Mouse (Mus musculus): Measurements from ENCODE around the gene Lactb. TPM values are rescaled to one million over a fixed set of nuclear protein-coding genes. Genes with fewer than 3 reads are reported as not detected.

Lactb gene
- polyA plus RNA-seq, 1 experiment from 2014 or later = 16.0 TPM

GRCm38 (mm10) chr9:66907746-66908397, 67.4 kb downstream of the Lactb start:
- WGBS = 86% methylated on average over 5 of the region's 5 CpGs
- Histone ChIP-seq H3K4me1 (ENCODE audit: insufficient read depth, low read length) (0 out of 2 replicates have a peak, but pooled peaks cover 3% of the 10 kb centered on the region), H3K4me2 (replicated peaks; ENCODE audit: low read depth, low read length) (no peak overlapping the region), H3K9ac (replicated peaks; ENCODE audit: low read length) (no peak overlapping the region), H3K27me3 (ENCODE audit: insufficient read depth, low read length) (no peaks in the 10 kb centered on the region), H3K9me3 (ENCODE audit: low read length) (no peaks in the 10 kb centered on the region), H3K27ac (ENCODE audit: low read length) (no peak overlapping the region), H3K36me3 (ENCODE audit: insufficient read depth, low read length) (no peaks in the 10 kb centered on the region), H3K4me3 (ENCODE audit: low read length) (no peak overlapping the region)
- no peak for ATAC-seq (ENCODE audit: low FRiP score, low TSS enrichment)

DNA sequence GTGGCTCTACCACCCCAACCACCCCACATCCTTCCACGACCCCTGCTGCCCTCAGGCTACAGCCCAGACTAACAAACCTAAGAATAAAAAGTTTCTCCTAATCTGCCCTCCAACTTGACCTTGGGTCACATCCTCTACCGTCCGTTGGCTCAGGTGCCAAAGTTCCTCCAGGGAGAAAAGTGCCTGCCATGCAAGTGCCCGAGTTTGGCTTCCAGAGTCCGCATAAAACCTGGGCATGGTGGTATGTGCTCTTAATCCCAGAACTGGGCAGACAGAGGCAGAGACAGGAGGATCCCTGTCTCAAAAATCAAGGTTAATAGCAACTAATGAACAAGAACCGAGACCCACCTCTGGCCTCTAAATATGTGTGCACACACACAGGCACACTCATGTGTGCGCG, 68.2 kb downstream of the Lactb start:
- H3K9ac ChIP-seq (replicated peaks; ENCODE audit: low read length) = no peak overlapping the region
- 0 out of 2 replicates have a peak, but pooled peaks cover 3% of the 10 kb centered on the region for H3K4me1 ChIP-seq (ENCODE audit: insufficient read depth, low read length)
- H3K4me3 ChIP-seq (ENCODE audit: low read length) = no peak overlapping the region
- no peak for ATAC-seq (ENCODE audit: low FRiP score, low TSS enrichment)
- H3K4me2 ChIP-seq (replicated peaks; ENCODE audit: low read depth, low read length) = no peak overlapping the region
- 88% methylated on average over 8 of the region's 8 CpGs for WGBS
- H3K36me3 ChIP-seq (ENCODE audit: insufficient read depth, low read length) = no peaks in the 10 kb centered on the region
- H3K9me3 ChIP-seq (ENCODE audit: low read length) = no peaks in the 10 kb centered on the region
- no peaks in the 10 kb centered on the region for H3K27me3 ChIP-seq (ENCODE audit: insufficient read depth, low read length)
- H3K27ac ChIP-seq (ENCODE audit: low read length) = no peak overlapping the region

GRCm38 (mm10) chr9:66905990-66906389, 69.3 kb downstream of the Lactb start:
- H3K36me3 ChIP-seq (ENCODE audit: insufficient read depth, low read length) = no peaks in the 10 kb centered on the region
- H3K9me3 ChIP-seq (ENCODE audit: low read length) = no peaks in the 10 kb centered on the region
- H3K9ac ChIP-seq (replicated peaks; ENCODE audit: low read length) = no peak overlapping the region
- H3K27ac ChIP-seq (ENCODE audit: low read length) = no peak overlapping the region; the same call in 1 of the 2 replicates
- no peaks in the 10 kb centered on the region for H3K27me3 ChIP-seq (ENCODE audit: insufficient read depth, low read length)
- 63% methylated on average over 9 of the region's 9 CpGs for WGBS
- H3K4me1 ChIP-seq (ENCODE audit: insufficient read depth, low read length) = 0 out of 2 replicates have a peak, but pooled peaks cover 3% of the 10 kb centered on the region
- no peak overlapping the region for H3K4me3 ChIP-seq (ENCODE audit: low read length)
- H3K4me2 ChIP-seq (replicated peaks; ENCODE audit: low read depth, low read length) = no peak overlapping the region
- no peak for ATAC-seq (ENCODE audit: low FRiP score, low TSS enrichment)

Other genes starting within 250 kb of the Lactb start
- gene Aph1b, start 180.0 kb downstream of the Lactb start, polyA plus RNA-seq (2015; fragmentation: Nextera tagmentation; extraction: Ambion mirVana) = 11.3 and 12.0 TPM in 2 replicates
- 0.71 and 1.2 TPM in 2 replicates for gene Gm10647, start 178.4 kb downstream of the Lactb start, polyA plus RNA-seq (2015; fragmentation: Nextera tagmentation; extraction: Ambion mirVana)
- gene Aph1c, start 140.8 kb downstream of the Lactb start, polyA plus RNA-seq (2015; fragmentation: Nextera tagmentation; extraction: Ambion mirVana) = 11.5 and 11.7 TPM in 2 replicates
- gene Rab8b, start 55.8 kb downstream of the Lactb start, polyA plus RNA-seq (2015; fragmentation: Nextera tagmentation; extraction: Ambion mirVana) = 27.0 and 27.8 TPM in 2 replicates
- gene Rps27l, start 29.4 kb downstream of the Lactb start, polyA plus RNA-seq (2015; fragmentation: Nextera tagmentation; extraction: Ambion mirVana) = 585 and 609 TPM in 2 replicates
- gene Tpm1, start 73.9 kb upstream of the Lactb start, polyA plus RNA-seq (2015; fragmentation: Nextera tagmentation; extraction: Ambion mirVana) = 578 and 635 TPM in 2 replicates

Measured in kidney, embryonic 16.5 days (tissue).